Comparison of ENCODE assay signal across 8 mouse cellular contexts in the genomic region with DNA sequence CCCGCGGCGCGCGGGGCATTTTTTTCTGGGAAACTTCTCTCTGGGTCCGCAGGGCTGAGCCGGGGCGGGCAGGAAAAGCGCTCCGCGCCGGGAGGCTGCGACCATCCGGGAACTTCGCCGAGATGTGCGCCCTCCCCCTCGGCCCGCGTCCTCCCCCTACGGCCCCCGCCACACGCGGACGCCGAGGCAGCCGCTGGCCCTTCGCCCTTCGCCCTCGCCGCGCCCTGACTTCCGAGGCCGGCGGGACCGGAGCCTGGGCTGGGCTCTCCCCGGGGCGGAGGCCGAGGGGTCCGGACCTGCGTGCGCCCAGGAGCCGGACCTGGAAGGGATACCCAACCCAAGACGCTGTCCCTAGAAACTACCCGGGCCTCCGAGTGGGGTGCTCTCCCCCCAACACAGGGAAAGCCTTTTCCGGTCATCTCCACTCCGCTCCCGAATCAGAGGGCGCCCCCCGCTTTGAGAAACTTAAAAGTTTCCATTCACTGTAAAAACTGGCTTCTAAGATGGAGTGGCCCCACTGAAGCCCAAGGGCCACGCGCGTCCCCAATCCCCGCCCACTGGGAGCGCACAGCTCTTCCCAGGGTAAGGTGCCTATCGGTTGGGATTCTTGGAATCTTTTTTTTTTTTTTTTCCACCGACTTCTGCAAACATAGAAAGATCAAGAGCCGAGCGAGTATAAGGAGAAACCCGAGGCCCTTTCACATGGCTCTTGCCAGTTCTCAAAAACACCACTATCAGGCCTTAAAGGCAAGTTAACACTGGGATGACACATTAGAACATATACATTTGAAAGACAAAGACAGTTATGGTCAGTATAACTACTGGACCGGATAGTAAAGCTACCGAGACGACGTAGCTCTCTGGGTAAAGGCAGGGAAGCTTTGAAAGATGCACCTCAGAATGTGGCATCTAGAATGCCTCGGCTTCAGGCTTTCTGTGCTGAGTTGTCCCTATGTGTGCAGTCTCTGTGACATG. TPM values are rescaled to one million over a fixed set of nuclear protein-coding genes. Genes with fewer than 3 reads are reported as not detected.
DNase-seq lines count a peak whose midpoint lies in the region; ATAC-seq and TF ChIP-seq lines count a peak whose summit lies in the region.

A gene (minus strand): TSS at position 379 of the 975 bp plus-strand sequence.

- H3K4me3 ChIP-seq in E14TG2a.4 (replicated peaks; ENCODE audit: low read length) = peak within 1 kb of the TSS; percentile 93
- peak within 1 kb of the TSS; percentile 65 for H3K4me3 ChIP-seq in forebrain, embryonic 14.5 days (ENCODE audit: low read depth, low read length)
- H3K4me3 ChIP-seq in liver, embryonic 15.5 days (replicated peaks) = peak within 1 kb of the TSS; percentile 68
- H3K4me3 ChIP-seq in neural tube, embryonic 12.5 days = peak within 1 kb of the TSS; percentile 86

- DNase-seq in c-Kit-positive CD71-positive TER-119-negative erythroid progenitor cells, embryonic 14.5 days (ENCODE audit: low read depth) = peak; percentile 31
- peak; percentile 63 for DNase-seq in forebrain, embryonic 14.5 days (ENCODE audit: low spot score)
- peak; percentile 84 to 88 for DNase-seq in heart, postnatal 10 days
- DNase-seq in kidney, postnatal 25 days = peak; percentile 86 to 92
- DNase-seq in testis, postnatal 10 days (ENCODE audit: low spot score) = peak; percentile 80

- peaks cover 45% of the 10 kb centered on the region for H3K27me3 ChIP-seq in E14TG2a.4 (ENCODE audit: insufficient read depth, low read length)
- H3K27me3 ChIP-seq in forebrain, embryonic 14.5 days (replicated peaks; ENCODE audit: control insufficient read depth, insufficient read depth, low read length) = no peaks in the 10 kb centered on the region
- H3K27me3 ChIP-seq in liver, embryonic 15.5 days = peaks cover 30% of the 10 kb centered on the region
- H3K27me3 ChIP-seq in neural tube, embryonic 12.5 days (replicated peaks) = no peaks in the 10 kb centered on the region

- 2% methylated on average over 43 of the region's 66 CpGs for WGBS in forebrain, embryonic 14.5 days
- 3% methylated on average over 66 of the region's 66 CpGs for whole genome bisulfite sequencing in liver, embryonic 15.5 days (ENCODE audit: insufficient replicate concordance)
- 2% methylated on average over 66 of the region's 66 CpGs for WGBS in neural tube, embryonic 12.5 days

- intact Hi-C loops in heart, postnatal 10 days (cut with DNase I) = loop anchor here (5.0 kb wide), 1 partner anchor 142 kb away; a partner anchor contains a TSS

- no peaks in the 10 kb centered on the region for H3K36me3 ChIP-seq in E14TG2a.4 (ENCODE audit: insufficient read depth, low read length)
- H3K36me3 ChIP-seq in forebrain, embryonic 14.5 days (ENCODE audit: control insufficient read depth, insufficient read depth, low read length) = no peaks in the 10 kb centered on the region
- no peaks in the 10 kb centered on the region for H3K36me3 ChIP-seq in liver, embryonic 15.5 days (replicated peaks)
- no peaks in the 10 kb centered on the region for H3K36me3 ChIP-seq in neural tube, embryonic 12.5 days

- TF ChIP-seq CTCF in E14TG2a.4 (conservative IDR thresholded peaks at IDR 0.05; ENCODE audit: low read length) = no peak

- H3K9me3 ChIP-seq in E14TG2a.4 (ENCODE audit: low read length) = no peaks in the 10 kb centered on the region
- no peaks in the 10 kb centered on the region for H3K9me3 ChIP-seq in forebrain, embryonic 14.5 days (replicated peaks; ENCODE audit: control insufficient read depth, low read length)
- H3K9me3 ChIP-seq in liver, embryonic 15.5 days (replicated peaks) = no peaks in the 10 kb centered on the region
- no peaks in the 10 kb centered on the region for H3K9me3 ChIP-seq in neural tube, embryonic 12.5 days

- peaks cover 30% of the 10 kb centered on the region for H3K4me1 ChIP-seq in E14TG2a.4 (replicated peaks; ENCODE audit: low read depth, low read length)
- peaks cover 6% of the 10 kb centered on the region; the same call in 1 of the 2 replicates for H3K4me1 ChIP-seq in forebrain, embryonic 14.5 days (ENCODE audit: control insufficient read depth, insufficient read depth, low read length)
- H3K4me1 ChIP-seq in liver, embryonic 15.5 days (replicated peaks) = peaks cover 44% of the 10 kb centered on the region
- peaks cover 19% of the 10 kb centered on the region; the same call in 1 of the 2 replicates for H3K4me1 ChIP-seq in neural tube, embryonic 12.5 days

- ATAC-seq in forebrain, embryonic 14.5 days = peak; percentile 86
- ATAC-seq in liver, embryonic 15.5 days (ENCODE audit: insufficient read depth) = peak; percentile 72
- peak; percentile 81 for ATAC-seq in neural tube, embryonic 12.5 days (ENCODE audit: low FRiP score, low read depth)

- H3K27ac ChIP-seq in forebrain, embryonic 14.5 days (ENCODE audit: low read depth, low read length) = no peak within 1 kb of the TSS
- peak within 1 kb of the TSS; percentile 53 for H3K27ac ChIP-seq in liver, embryonic 15.5 days (replicated peaks)
- H3K27ac ChIP-seq in neural tube, embryonic 12.5 days = no peak within 1 kb of the TSS

- peak within 1 kb of the TSS; percentile 98 for H3K4me2 ChIP-seq in forebrain, embryonic 14.5 days (ENCODE audit: low read length)
- H3K4me2 ChIP-seq in liver, embryonic 15.5 days = peak within 1 kb of the TSS; percentile 90
- H3K4me2 ChIP-seq in neural tube, embryonic 12.5 days (replicated peaks) = peak within 1 kb of the TSS; percentile 93

- H3K9ac ChIP-seq in forebrain, embryonic 14.5 days (ENCODE audit: low read length) = peak within 1 kb of the TSS; percentile 83
- H3K9ac ChIP-seq in liver, embryonic 15.5 days = peak within 1 kb of the TSS; percentile 69
- peak within 1 kb of the TSS; percentile 88 for H3K9ac ChIP-seq in neural tube, embryonic 12.5 days

RNA-seq across cellular contexts. Expression of the gene that starts here (rescaled TPM):
- polyA plus RNA-seq in forebrain, embryonic 14.5 days (2014; fragmentation: Nextera tagmentation; extraction: Ambion mirVana) = 2.5 and 2.8 TPM in 2 replicates
- 10 to 100 TPM; 22.0 to 23.1 TPM for total RNA-seq in heart, postnatal 10 days (2021)
- polyA plus RNA-seq in liver, embryonic 15.5 days (2015; fragmentation: Nextera tagmentation; extraction: Ambion mirVana) = 3.5 and 3.8 TPM in 2 replicates
- polyA plus RNA-seq in neural tube, embryonic 12.5 days (2016; fragmentation: Nextera tagmentation; extraction: Ambion mirVana) = 5.0 and 5.8 TPM in 2 replicates

Comparison
In these comparisons a context has a peak if more than half of its experiments do, and no peak if none do; other contexts are left out.
1. DNase-seq: peak in every context shown above with its lines; median percentile 89 in kidney, postnatal 25 days; 86 in heart, postnatal 10 days; 80 in testis, postnatal 10 days; 63 in forebrain, embryonic 14.5 days; 31 in c-Kit-positive CD71-positive TER-119-negative erythroid progenitor cells, embryonic 14.5 days.